Mouse (Mus musculus) neural tube, embryonic 14.5 days (tissue): ENCODE measurements around the gene Zbtb40. TPM values are rescaled to one million over a fixed set of nuclear protein-coding genes. Genes with fewer than 3 reads are reported as not detected.

Experiments used
- ATAC-seq: fragments of 200-750 bp; cut with Nextera tagmentation; 2 replicates; pipeline ENCODE4 v1.8.0; 2017; ENCODE audit warnings: low read depth, mild to moderate bottlenecking, moderate TSS enrichment, moderate library complexity
- H3K27ac ChIP-seq: fragments of 300-500 bp; sonication (generic); 2 replicates; pipeline ENCODE4 v1.5.1; 2014; ENCODE audit warnings: low read depth, mild to moderate bottlenecking, control low read depth, low read length, moderate library complexity, mixed read lengths
- H3K27me3 ChIP-seq: fragments of 300-500 bp; sonication (generic); 2 replicates; pipeline ENCODE4 v1.6.1; 2014; ENCODE audit warnings: low read length; ENCODE audit not compliant: control insufficient read depth, insufficient read depth
- H3K36me3 ChIP-seq: fragments of 300-500 bp; sonication (generic); 2 replicates; pipeline ENCODE4 v1.6.1; 2014; ENCODE audit warnings: low read length, mixed read lengths; ENCODE audit not compliant: control insufficient read depth, insufficient read depth
- H3K4me1 ChIP-seq: fragments of 300-500 bp; sonication (generic); 2 replicates; pipeline ENCODE4 v1.6.1; 2014; ENCODE audit warnings: low read length; ENCODE audit not compliant: control insufficient read depth, insufficient read depth
- H3K4me2 ChIP-seq: fragments of 300-500 bp; sonication (generic); 2 replicates; pipeline ENCODE4 v1.6.1; 2014; ENCODE audit warnings: mild to moderate bottlenecking, low read depth, low read length, control low read depth
- H3K4me3 ChIP-seq: fragments of 300-500 bp; sonication (generic); 2 replicates; pipeline ENCODE4 v1.5.1; 2014; ENCODE audit warnings: low read depth, low read length, control low read depth, mixed read lengths
- H3K9ac ChIP-seq: fragments of 300-500 bp; sonication (generic); replicated peaks from 2 replicates; pipeline ENCODE4 v1.6.1; 2014; ENCODE audit warnings: low read depth, mild to moderate bottlenecking, control low read depth, low read length, mixed read lengths
- H3K9me3 ChIP-seq: fragments of 300-500 bp; sonication (generic); 2 replicates; pipeline ENCODE4 v1.6.1; 2016; ENCODE audit warnings: low read length; ENCODE audit not compliant: control insufficient read depth
- WGBS: fragments of 180-500 bp; shearing (Covaris S2); extraction: QIAGEN DNeasy Blood & Tissue Kit; methylation state at CpG from one replicate; pipeline ENCODE4 v1.1.7; 2014; 5-methylcytosine and 5-hydroxymethylcytosine counted together
- polyA plus RNA-seq: library from polyadenylated mRNA; unstranded; fragments of >200 nt; fragmentation: Nextera tagmentation; extraction: Ambion mirVana; gene quantifications from 2 replicates; pipeline ENCODE4 v1.2.1, GENCODE M21; 2014

Gene Zbtb40
- polyA plus RNA-seq, 1 experiment from 2014 or later, result 4.7 TPM

DNA sequence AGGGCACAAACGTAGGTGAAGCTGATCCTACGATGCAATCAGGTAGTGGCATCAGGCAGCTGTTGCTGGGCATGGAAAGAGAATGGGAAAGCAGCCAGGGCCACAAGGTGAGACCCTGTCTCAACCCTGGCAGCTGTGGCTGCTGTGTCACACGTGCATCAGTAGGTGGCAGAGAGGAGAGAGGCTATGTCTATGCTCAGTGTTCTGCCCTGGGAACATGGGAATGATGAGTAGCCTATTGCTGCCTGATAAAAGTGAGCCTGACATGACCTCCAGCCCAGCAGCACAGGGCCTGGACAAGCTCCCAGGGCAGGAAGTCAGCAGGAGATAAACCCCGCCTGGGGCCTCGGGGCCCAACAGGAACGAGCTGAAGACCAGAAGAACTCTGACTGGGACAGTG, 23.0 kb downstream of the Zbtb40 start:
- H3K4me2 ChIP-seq, result no peak overlapping the region
- ATAC-seq, result no peak
- 69% methylated on average over 6 of the region's 6 CpGs for WGBS
- no peaks in the 10 kb centered on the region for H3K9me3 ChIP-seq
- H3K36me3 ChIP-seq, result no peaks in the 10 kb centered on the region
- H3K27ac ChIP-seq, result no peak overlapping the region
- H3K27me3 ChIP-seq, result no peaks in the 10 kb centered on the region
- H3K4me3 ChIP-seq, result no peak overlapping the region
- no peak overlapping the region for H3K9ac ChIP-seq
- H3K4me1 ChIP-seq, result no peaks in the 10 kb centered on the region

DNA sequence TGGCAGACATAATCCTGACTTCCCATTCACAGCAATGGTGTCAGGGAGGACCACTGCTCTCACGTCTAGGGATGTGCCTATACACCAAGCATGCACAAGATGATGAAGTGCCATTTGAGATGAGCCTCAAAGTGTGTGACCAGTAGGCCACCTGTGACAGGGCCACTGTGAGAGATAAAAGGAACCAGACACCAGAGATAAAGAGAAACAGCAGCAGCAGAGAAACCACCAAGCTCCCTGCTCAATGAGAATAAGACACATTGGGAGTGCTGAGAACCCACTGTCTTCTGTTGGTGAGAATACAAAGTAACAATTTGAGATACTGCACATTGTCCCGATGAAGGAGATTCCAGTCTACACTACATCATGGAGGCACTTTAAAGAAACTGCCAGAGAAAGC, 23.5 kb downstream of the Zbtb40 start:
- Histone ChIP-seq H3K4me1 (no peaks in the 10 kb centered on the region), H3K36me3 (no peaks in the 10 kb centered on the region), H3K9ac (no peak overlapping the region), H3K4me2 (no peak overlapping the region), H3K4me3 (no peak overlapping the region), H3K27me3 (no peaks in the 10 kb centered on the region), H3K9me3 (no peaks in the 10 kb centered on the region), H3K27ac (no peak overlapping the region)
- no peak for ATAC-seq
- 87% methylated on average over 2 of the region's 2 CpGs for WGBS

DNA sequence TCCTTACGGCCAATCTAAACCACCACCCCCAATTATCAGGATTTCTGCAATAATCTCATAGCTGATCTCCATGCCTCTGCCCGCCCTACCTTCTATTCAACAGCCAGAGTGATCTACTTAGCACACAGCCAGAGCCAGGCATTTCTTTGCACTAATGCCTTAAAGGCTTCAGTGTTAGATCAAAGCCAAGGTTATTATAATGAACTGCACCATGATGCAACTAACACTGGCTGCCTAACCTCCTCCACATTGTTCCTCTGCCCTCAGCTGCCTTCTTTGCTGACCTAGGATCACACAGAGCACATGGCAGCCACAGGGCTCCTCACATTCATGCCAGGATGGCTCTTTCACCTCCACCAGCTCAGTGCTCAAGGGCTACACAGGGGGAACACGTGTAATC, 28.5 kb downstream of the Zbtb40 start:
- H3K9ac ChIP-seq, result no peak overlapping the region
- no peak for ATAC-seq
- WGBS, result 77% methylated on average over 3 of the region's 3 CpGs
- no peak overlapping the region for H3K4me3 ChIP-seq
- H3K27ac ChIP-seq, result no peak overlapping the region
- 0 out of 2 replicates have a peak, but pooled peaks cover 6% of the 10 kb centered on the region for H3K4me1 ChIP-seq
- no peaks in the 10 kb centered on the region for H3K36me3 ChIP-seq
- no peak overlapping the region for H3K4me2 ChIP-seq
- H3K9me3 ChIP-seq, result no peaks in the 10 kb centered on the region
- no peaks in the 10 kb centered on the region for H3K27me3 ChIP-seq

DNA sequence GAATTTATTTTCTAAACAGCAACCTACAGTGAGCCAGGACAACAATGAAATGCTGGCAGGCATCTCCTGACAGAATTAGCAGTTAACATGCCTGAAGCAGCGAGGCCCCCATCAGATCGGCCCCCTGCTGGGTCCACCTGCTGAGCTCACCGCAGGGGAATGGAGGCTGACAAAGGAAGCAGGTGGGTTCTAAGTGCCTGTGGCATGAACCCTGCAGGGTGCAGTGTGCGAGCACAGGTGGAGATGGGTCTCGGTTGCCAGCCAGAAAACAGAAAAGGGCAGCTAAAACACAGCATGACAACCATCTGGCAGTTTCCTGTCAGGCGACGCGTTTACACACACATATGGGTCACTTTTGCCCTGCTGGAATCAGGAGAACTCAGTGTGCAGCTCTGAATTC, 32.7 kb downstream of the Zbtb40 start:
- 0 out of 2 replicates have a peak overlapping the region, but pooled peaks have one; percentile 6 for H3K27ac ChIP-seq
- no peak overlapping the region for H3K9ac ChIP-seq
- no peaks in the 10 kb centered on the region for H3K36me3 ChIP-seq

DNA sequence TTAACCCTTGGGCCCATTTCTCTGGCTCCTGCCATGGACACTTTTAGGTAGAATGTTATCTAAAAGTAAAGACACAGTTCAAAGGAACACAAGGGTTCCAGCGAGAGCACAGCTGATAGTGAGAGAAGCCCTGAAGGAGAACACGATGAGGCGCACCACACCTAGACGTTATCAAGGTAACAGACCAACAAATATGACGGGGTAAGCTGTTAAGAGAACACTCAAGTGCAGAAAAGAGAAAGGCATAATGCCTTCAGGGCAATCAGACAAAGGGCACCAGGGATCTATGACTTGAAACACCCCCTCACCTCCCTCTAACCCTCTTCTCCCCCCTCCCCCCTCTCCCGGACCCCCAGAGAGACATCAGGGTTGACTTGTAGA, 33.1 kb downstream of the Zbtb40 start:
- 54% methylated on average over 6 of the region's 6 CpGs for WGBS
- 0 out of 2 replicates have a peak overlapping the region, but pooled peaks have one; percentile 6 for H3K27ac ChIP-seq
- no peak for ATAC-seq

More for the DNA sequence above, 32.7 kb downstream of the Zbtb40 start:
- 0 out of 2 replicates have a peak, but pooled peaks cover 6% of the 10 kb centered on the region for H3K4me1 ChIP-seq
- H3K4me2 ChIP-seq, result no peak overlapping the region
- 22% methylated on average over 8 of the region's 8 CpGs for WGBS
- H3K4me3 ChIP-seq, result no peak overlapping the region
- H3K9me3 ChIP-seq, result no peaks in the 10 kb centered on the region
- H3K27me3 ChIP-seq, result no peaks in the 10 kb centered on the region
- no peak; the same call in 1 of the 2 replicates for ATAC-seq

DNA sequence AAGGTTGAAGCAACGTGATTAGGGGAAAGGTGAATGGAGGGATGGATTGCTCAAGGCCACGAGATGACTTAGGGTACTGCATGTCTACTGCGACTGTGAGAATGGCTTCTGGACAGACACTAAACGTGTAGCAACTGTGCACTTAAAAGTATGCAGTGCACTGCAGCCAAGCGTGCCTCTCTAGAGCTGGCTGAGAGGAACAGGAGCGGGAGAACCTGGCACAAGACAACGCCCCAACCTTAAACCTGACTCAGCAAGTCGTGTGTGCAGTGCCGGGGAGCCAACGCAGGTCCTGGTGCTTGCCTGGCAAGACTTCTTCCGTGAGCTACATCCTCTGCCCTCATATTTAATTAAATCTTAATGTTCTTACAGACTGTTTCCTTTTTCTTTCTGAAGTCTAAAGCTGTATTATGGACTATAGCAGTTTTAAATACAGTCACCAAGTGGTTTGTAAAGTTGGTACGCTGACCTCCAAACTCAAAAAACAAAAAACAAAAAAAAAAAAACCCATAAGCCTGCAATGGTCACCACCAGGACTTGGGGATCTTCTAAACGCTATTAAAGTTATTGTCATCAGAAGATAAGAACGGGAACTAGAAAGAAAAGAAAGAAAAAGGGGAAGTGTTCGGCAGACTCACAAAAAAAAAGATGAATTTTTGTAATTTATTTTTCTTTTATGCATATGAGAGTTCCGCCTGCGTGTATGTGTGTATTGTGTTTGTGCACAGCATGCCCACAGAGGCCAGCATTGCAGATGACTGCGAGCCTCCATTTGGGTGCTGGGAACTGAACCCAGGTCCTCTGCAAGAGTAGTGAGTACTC, 33.7 kb downstream of the Zbtb40 start:
- H3K4me3 ChIP-seq, result no peak overlapping the region
- no peaks in the 10 kb centered on the region for H3K27me3 ChIP-seq
- H3K9ac ChIP-seq, result no peak overlapping the region
- H3K36me3 ChIP-seq, result no peaks in the 10 kb centered on the region
- H3K4me1 ChIP-seq, result 0 out of 2 replicates have a peak, but pooled peaks cover 6% of the 10 kb centered on the region
- no peak overlapping the region for H3K27ac ChIP-seq
- no peak for ATAC-seq
- no peaks in the 10 kb centered on the region for H3K9me3 ChIP-seq
- no peak overlapping the region for H3K4me2 ChIP-seq
- WGBS, result 89% methylated on average over 18 of the region's 18 CpGs

More for the DNA sequence above, 33.1 kb downstream of the Zbtb40 start:
- Histone ChIP-seq H3K36me3 (no peaks in the 10 kb centered on the region), H3K4me3 (no peak overlapping the region), H3K9me3 (no peaks in the 10 kb centered on the region), H3K4me2 (no peak overlapping the region), H3K27me3 (no peaks in the 10 kb centered on the region), H3K9ac (no peak overlapping the region), H3K4me1 (0 out of 2 replicates have a peak, but pooled peaks cover 6% of the 10 kb centered on the region)

DNA sequence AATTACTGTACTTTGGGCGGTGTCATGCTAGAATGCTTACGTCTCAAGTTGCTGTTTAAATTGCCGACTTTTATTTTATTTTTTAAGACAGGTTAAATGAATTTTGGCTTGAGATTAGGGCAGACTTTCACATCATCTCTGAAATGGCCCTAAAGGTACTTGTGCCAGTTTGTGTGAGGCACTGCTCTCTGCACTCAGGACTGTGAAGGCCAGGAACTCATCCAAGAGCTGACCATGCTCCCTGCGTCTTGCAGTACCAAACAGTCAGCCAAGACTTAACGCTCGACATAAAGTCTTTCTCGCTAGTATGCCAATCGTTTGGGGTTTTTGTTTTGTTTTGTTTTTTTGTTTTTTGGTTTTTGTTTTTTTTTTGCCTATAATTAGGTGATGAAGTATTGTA, 34.5 kb downstream of the Zbtb40 start:
- Histone ChIP-seq H3K27me3 (no peaks in the 10 kb centered on the region), H3K9me3 (no peaks in the 10 kb centered on the region), H3K36me3 (no peaks in the 10 kb centered on the region), H3K4me2 (no peak overlapping the region), H3K4me3 (no peak overlapping the region), H3K27ac (no peak overlapping the region), H3K4me1 (0 out of 2 replicates have a peak, but pooled peaks cover 6% of the 10 kb centered on the region), H3K9ac (no peak overlapping the region)
- ATAC-seq, result no peak
- 95% methylated on average over 8 of the region's 8 CpGs for WGBS

DNA sequence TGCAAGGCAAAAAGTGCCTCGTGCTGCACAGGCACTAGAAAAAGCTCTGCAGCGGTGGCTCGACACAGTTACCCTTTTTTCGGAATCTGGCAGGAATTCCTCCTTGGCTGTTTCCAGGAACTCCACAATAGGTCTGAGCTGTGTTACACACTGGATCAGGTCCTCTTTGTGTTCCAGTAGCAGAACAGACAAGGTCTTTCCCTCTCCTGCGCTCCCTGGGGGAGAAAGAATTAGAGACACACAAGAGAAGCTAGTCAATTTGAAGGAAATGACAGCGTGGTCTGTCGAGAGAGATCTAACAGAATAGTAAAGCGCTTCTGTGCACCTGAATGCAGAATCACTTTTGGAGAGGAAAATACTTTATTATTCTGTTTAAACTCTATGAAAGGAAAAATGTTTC, 41.6 kb downstream of the Zbtb40 start:
- 70% methylated on average over 8 of the region's 8 CpGs for WGBS
- Histone ChIP-seq H3K9ac (no peak overlapping the region), H3K4me1 (peaks cover 3% of the 10 kb centered on the region; the same call in 1 of the 2 replicates), H3K36me3 (no peaks in the 10 kb centered on the region), H3K4me2 (no peak overlapping the region), H3K9me3 (no peaks in the 10 kb centered on the region), H3K4me3 (no peak overlapping the region), H3K27me3 (no peaks in the 10 kb centered on the region), H3K27ac (no peak overlapping the region)
- ATAC-seq, result no peak

DNA sequence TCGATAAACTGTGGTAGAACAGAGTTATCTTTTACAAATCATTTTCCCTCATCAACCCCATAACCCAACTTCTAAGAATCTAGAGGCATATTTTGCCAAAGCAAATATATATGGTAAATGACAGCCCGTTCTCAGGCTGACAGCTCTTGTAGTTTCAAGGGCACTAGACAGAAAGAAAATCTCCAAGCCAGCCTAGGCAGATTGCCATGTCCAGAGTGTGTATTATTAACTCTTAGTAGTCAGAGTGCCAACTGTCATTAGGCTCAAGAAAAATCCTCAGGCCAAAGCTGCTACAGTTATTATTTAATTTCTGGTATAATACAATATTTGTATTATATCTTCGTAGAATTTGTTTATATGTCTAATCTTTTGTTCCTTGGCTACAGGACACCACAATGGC, 46.8 kb downstream of the Zbtb40 start:
- H3K27ac ChIP-seq, result no peak overlapping the region
- H3K9ac ChIP-seq, result no peak overlapping the region
- no peak overlapping the region for H3K4me3 ChIP-seq
- ATAC-seq, result no peak
- no peaks in the 10 kb centered on the region for H3K27me3 ChIP-seq
- WGBS, result 93% methylated on average over 3 of the region's 3 CpGs
- peaks cover 5% of the 10 kb centered on the region; the same call in 1 of the 2 replicates for H3K4me1 ChIP-seq
- no peaks in the 10 kb centered on the region for H3K9me3 ChIP-seq
- no peaks in the 10 kb centered on the region for H3K36me3 ChIP-seq
- no peak overlapping the region for H3K4me2 ChIP-seq
